Mouse (Mus musculus) neural tube, embryonic 11.5 days (tissue): Measurements from ENCODE around the gene Snx32. TPM values are rescaled to one million over a fixed set of nuclear protein-coding genes. Genes with fewer than 3 reads are reported as not detected.
A peak's percentile ranks its signal among the peaks of the same experiment; 100 is the strongest.
"Not testable (repeated sequence)": the region's sequence is repeated elsewhere in the genome, so short reads cannot be mapped to it uniquely, and the experiment has no call there.

Source experiments
- ATAC-seq: fragments of 200-750 bp; cut with Nextera tagmentation; 2 replicates; pipeline ENCODE4 v1.8.0; 2017; ENCODE audit warnings: moderate number of reproducible peaks, mild to moderate bottlenecking, moderate TSS enrichment, moderate library complexity; ENCODE audit not compliant: insufficient read depth, low FRiP score, low TSS enrichment
- DNase-seq: peaks from one replicate; pipeline ENCODE4 v3.0.0-alpha.2; 2015; ENCODE audit warnings: low spot score
- H3K27ac ChIP-seq: fragments of 300-500 bp; sonication (generic); 2 replicates; pipeline ENCODE4 v1.5.1; 2014; ENCODE audit warnings: low read depth, mild to moderate bottlenecking, low read length
- H3K27me3 ChIP-seq: fragments of 300-500 bp; sonication (generic); 2 replicates; pipeline ENCODE4 v1.6.1; 2014; ENCODE audit warnings: mild to moderate bottlenecking, low read length, mixed read lengths; ENCODE audit not compliant: control insufficient read depth, insufficient read depth
- H3K36me3 ChIP-seq: fragments of 300-500 bp; sonication (generic); 2 replicates; pipeline ENCODE4 v1.6.1; 2014; ENCODE audit warnings: mild to moderate bottlenecking, low read length, moderate library complexity, mixed read lengths; ENCODE audit not compliant: control insufficient read depth, insufficient read depth
- H3K4me1 ChIP-seq: fragments of 300-500 bp; sonication (generic); 2 replicates; pipeline ENCODE4 v1.6.1; 2014; ENCODE audit warnings: low read length, mixed read lengths; ENCODE audit not compliant: control insufficient read depth, insufficient read depth
- H3K4me2 ChIP-seq: fragments of 300-500 bp; sonication (generic); 2 replicates; pipeline ENCODE4 v1.6.1; 2014; ENCODE audit warnings: low read depth, mild to moderate bottlenecking, moderate library complexity
- H3K4me3 ChIP-seq: fragments of 300-500 bp; sonication (generic); 2 replicates; pipeline ENCODE4 v1.5.1; 2014; ENCODE audit warnings: low read depth, low read length
- H3K9ac ChIP-seq: fragments of 300-500 bp; sonication (generic); 2 replicates; pipeline ENCODE4 v1.6.1; 2014; ENCODE audit warnings: mild to moderate bottlenecking, low read length
- H3K9me3 ChIP-seq: fragments of 300-500 bp; sonication (generic); 2 replicates; pipeline ENCODE4 v1.6.1; 2016; ENCODE audit warnings: low read length; ENCODE audit not compliant: control insufficient read depth
- WGBS: fragments of 180-500 bp; shearing (Covaris S2); extraction: QIAGEN DNeasy Blood & Tissue Kit; methylation state at CpG from one replicate; pipeline ENCODE4 v1.1.7; 2014; 5-methylcytosine and 5-hydroxymethylcytosine counted together
- polyA plus RNA-seq: library from polyadenylated mRNA; unstranded; fragments of >200 nt; fragmentation: Nextera tagmentation; extraction: Ambion mirVana; gene quantifications from 2 replicates; pipeline ENCODE4 v1.2.1, GENCODE M21; 2014

Gene Snx32
- polyA plus RNA-seq, 1 experiment from 2014 or later: 23.0 TPM

- peaks cover 22% of the 10 kb centered on the region for H3K36me3 ChIP-seq
- no peak for ATAC-seq
- H3K4me2 ChIP-seq: no peak overlapping the region
- no peaks in the 10 kb centered on the region for H3K27me3 ChIP-seq
- H3K27ac ChIP-seq: no peak overlapping the region
- DNase-seq: no peak
- H3K9me3 ChIP-seq: no peaks in the 10 kb centered on the region
- H3K4me1 ChIP-seq: peaks cover 9% of the 10 kb centered on the region; the same call in 1 of the 2 replicates
- no peak overlapping the region for H3K4me3 ChIP-seq
- no peak overlapping the region for H3K9ac ChIP-seq
- WGBS: 87% methylated on average over 3 of the region's 3 CpGs
Observed at GRCm38 (mm10) chr19:5494314-5494713, 16.0 kb downstream of the Snx32 start.

- Histone ChIP-seq H3K36me3 (peaks cover 22% of the 10 kb centered on the region), H3K4me1 (peaks cover 14% of the 10 kb centered on the region; the same call in 1 of the 2 replicates)
- H3K9ac ChIP-seq, H3K9me3 ChIP-seq, ATAC-seq, H3K27ac ChIP-seq, DNase-seq, H3K4me3 ChIP-seq, H3K4me2 ChIP-seq, H3K27me3 ChIP-seq: not testable (repeated sequence)
- WGBS: 66% methylated on average over 9 of the region's 9 CpGs
Observed at GRCm38 (mm10) chr19:5493301-5493721, 17.0 kb downstream of the Snx32 start.

- no peak overlapping the region for H3K4me2 ChIP-seq
Observed at GRCm38 (mm10) chr19:5492641-5493040, 17.7 kb downstream of the Snx32 start.

GRCm38 (mm10) chr19:5490898-5491708 is 19.2 kb downstream of the Snx32 start:
- DNase-seq (peak; percentile 80), ATAC-seq (no peak)
- peak overlapping the region; percentile 87 for H3K4me3 ChIP-seq
- WGBS: under 1% methylated on average over 59 of the region's 59 CpGs
- H3K27me3 ChIP-seq: no peaks in the 10 kb centered on the region
- peaks cover 17% of the 10 kb centered on the region for H3K36me3 ChIP-seq
- no peaks in the 10 kb centered on the region for H3K9me3 ChIP-seq
- H3K27ac ChIP-seq: peak overlapping the region; percentile 98
- peaks cover 21% of the 10 kb centered on the region for H3K4me1 ChIP-seq
- peak overlapping the region; percentile 90 for H3K9ac ChIP-seq
- H3K4me2 ChIP-seq: peak overlapping the region; percentile 89

More at GRCm38 (mm10) chr19:5492641-5493040, 17.7 kb downstream of the Snx32 start:
- Histone ChIP-seq H3K36me3 (peaks cover 20% of the 10 kb centered on the region), H3K9ac (no peak overlapping the region), H3K27me3 (no peaks in the 10 kb centered on the region), H3K27ac (no peak overlapping the region), H3K4me1 (peaks cover 14% of the 10 kb centered on the region; the same call in 1 of the 2 replicates), H3K4me3 (no peak overlapping the region), H3K9me3 (no peaks in the 10 kb centered on the region)
- 94% methylated on average over 4 of the region's 4 CpGs for WGBS
- ATAC-seq (no peak), DNase-seq (no peak)

- Histone ChIP-seq H3K27me3 (no peaks in the 10 kb centered on the region), H3K9ac (peak within 1 kb of the TSS; percentile 90), H3K27ac (peak within 1 kb of the TSS; percentile 98), H3K4me2 (peak within 1 kb of the TSS; percentile 89), H3K4me1 (peaks cover 21% of the 10 kb centered on the region), H3K9me3 (no peaks in the 10 kb centered on the region), H3K36me3 (peaks cover 14% of the 10 kb centered on the region), H3K4me3 (peak within 1 kb of the TSS; percentile 87)
- WGBS: under 1% methylated on average over 57 of the region's 62 CpGs
- peak; percentile 97 for DNase-seq
- ATAC-seq: peak; percentile 68
Observed at GRCm38 (mm10) chr19:5490313-5490897, 19.9 kb downstream of the Snx32 start, which contains the start of gene Cfl1. Gene Cfl1 (plus strand): TSS chr19:5490455.

- ATAC-seq, H3K9me3 ChIP-seq, H3K4me3 ChIP-seq, H3K27me3 ChIP-seq, H3K9ac ChIP-seq, DNase-seq: not testable (repeated sequence)
- Histone ChIP-seq H3K36me3 (peaks cover 15% of the 10 kb centered on the region), H3K27ac (0 out of 2 replicates have a peak overlapping the region, but pooled peaks have one; percentile 98), H3K4me2 (0 out of 2 replicates have a peak overlapping the region, but pooled peaks have one; percentile 7), H3K4me1 (peaks cover 21% of the 10 kb centered on the region)
- 55% methylated on average over 10 of the region's 10 CpGs for WGBS
Observed at GRCm38 (mm10) chr19:5489721-5490120, 20.6 kb downstream of the Snx32 start.

GRCm38 (mm10) chr19:5488878-5489571 is 21.3 kb downstream of the Snx32 start:
- H3K4me2 ChIP-seq: peak overlapping the region; percentile 56
- ATAC-seq (peak; percentile 83), DNase-seq (peak; percentile 98)
- H3K9me3 ChIP-seq: no peaks in the 10 kb centered on the region
- peaks cover 21% of the 10 kb centered on the region for H3K4me1 ChIP-seq
- peak overlapping the region; percentile 68 for H3K9ac ChIP-seq
- under 1% methylated on average over 26 of the region's 26 CpGs for WGBS
- peak overlapping the region; percentile 44 for H3K4me3 ChIP-seq
- H3K27ac ChIP-seq: peak overlapping the region; percentile 98
- H3K27me3 ChIP-seq: no peaks in the 10 kb centered on the region
- peaks cover 12% of the 10 kb centered on the region for H3K36me3 ChIP-seq

- Histone ChIP-seq H3K27ac (peak within 1 kb of the TSS; percentile 98), H3K4me3 (peak within 1 kb of the TSS; percentile 44), H3K36me3 (peaks cover 5% of the 10 kb centered on the region), H3K27me3 (no peaks in the 10 kb centered on the region), H3K9ac (peak within 1 kb of the TSS; percentile 68), H3K9me3 (no peaks in the 10 kb centered on the region), H3K4me2 (peak within 1 kb of the TSS; percentile 56), H3K4me1 (peaks cover 21% of the 10 kb centered on the region)
- DNase-seq (peak; percentile 94), ATAC-seq (peak; percentile 51)
- 1% methylated on average over 39 of the region's 39 CpGs for WGBS
Observed at GRCm38 (mm10) chr19:5487768-5488550, 22.4 kb downstream of the Snx32 start, which contains the start of gene Mus81. Gene Mus81 (minus strand): TSS chr19:5488402.
